Mouse (Mus musculus) neural tube, embryonic 14.5 days (tissue): Measurements from ENCODE around the gene Gstm1. TPM values are rescaled to one million over a fixed set of nuclear protein-coding genes. Genes with fewer than 3 reads are reported as not detected.
A peak's percentile ranks its signal among the peaks of the same experiment; 100 is the strongest.
"Not testable (repeated sequence)": the region's sequence is repeated elsewhere in the genome, so short reads cannot be mapped to it uniquely, and the experiment has no call there.

ENCODE experiments used
- ATAC-seq: fragments of 200-750 bp; cut with Nextera tagmentation; 2 replicates; pipeline ENCODE4 v1.8.0; 2017; ENCODE audit warnings: low read depth, mild to moderate bottlenecking, moderate TSS enrichment, moderate library complexity
- H3K27ac ChIP-seq: fragments of 300-500 bp; sonication (generic); 2 replicates; pipeline ENCODE4 v1.5.1; 2014; ENCODE audit warnings: low read depth, mild to moderate bottlenecking, control low read depth, low read length, moderate library complexity, mixed read lengths
- H3K27me3 ChIP-seq: fragments of 300-500 bp; sonication (generic); 2 replicates; pipeline ENCODE4 v1.6.1; 2014; ENCODE audit warnings: low read length; ENCODE audit not compliant: control insufficient read depth, insufficient read depth
- H3K36me3 ChIP-seq: fragments of 300-500 bp; sonication (generic); 2 replicates; pipeline ENCODE4 v1.6.1; 2014; ENCODE audit warnings: low read length, mixed read lengths; ENCODE audit not compliant: control insufficient read depth, insufficient read depth
- H3K4me1 ChIP-seq: fragments of 300-500 bp; sonication (generic); 2 replicates; pipeline ENCODE4 v1.6.1; 2014; ENCODE audit warnings: low read length; ENCODE audit not compliant: control insufficient read depth, insufficient read depth
- H3K4me2 ChIP-seq: fragments of 300-500 bp; sonication (generic); 2 replicates; pipeline ENCODE4 v1.6.1; 2014; ENCODE audit warnings: mild to moderate bottlenecking, low read depth, low read length, control low read depth
- H3K4me3 ChIP-seq: fragments of 300-500 bp; sonication (generic); 2 replicates; pipeline ENCODE4 v1.5.1; 2014; ENCODE audit warnings: low read depth, low read length, control low read depth, mixed read lengths
- H3K9ac ChIP-seq: fragments of 300-500 bp; sonication (generic); replicated peaks from 2 replicates; pipeline ENCODE4 v1.6.1; 2014; ENCODE audit warnings: low read depth, mild to moderate bottlenecking, control low read depth, low read length, mixed read lengths
- H3K9me3 ChIP-seq: fragments of 300-500 bp; sonication (generic); 2 replicates; pipeline ENCODE4 v1.6.1; 2016; ENCODE audit warnings: low read length; ENCODE audit not compliant: control insufficient read depth
- WGBS: fragments of 180-500 bp; shearing (Covaris S2); extraction: QIAGEN DNeasy Blood & Tissue Kit; methylation state at CpG from one replicate; pipeline ENCODE4 v1.1.7; 2014; 5-methylcytosine and 5-hydroxymethylcytosine counted together
- polyA plus RNA-seq: library from polyadenylated mRNA; unstranded; fragments of >200 nt; fragmentation: Nextera tagmentation; extraction: Ambion mirVana; gene quantifications from 2 replicates; pipeline ENCODE4 v1.2.1, GENCODE M21; 2014

The Gstm1 gene
- polyA plus RNA-seq, 1 experiment from 2014 or later = 186 TPM

GRCm38 (mm10) chr3:108019226-108019625 lies 1.5 kb upstream of the Gstm1 start:
- ATAC-seq, H3K9ac ChIP-seq, H3K4me3 ChIP-seq, H3K4me1 ChIP-seq, H3K9me3 ChIP-seq, H3K36me3 ChIP-seq, H3K27ac ChIP-seq, H3K4me2 ChIP-seq, H3K27me3 ChIP-seq: not testable (repeated sequence)
- 74% methylated on average over 3 of the region's 3 CpGs for WGBS

DNA sequence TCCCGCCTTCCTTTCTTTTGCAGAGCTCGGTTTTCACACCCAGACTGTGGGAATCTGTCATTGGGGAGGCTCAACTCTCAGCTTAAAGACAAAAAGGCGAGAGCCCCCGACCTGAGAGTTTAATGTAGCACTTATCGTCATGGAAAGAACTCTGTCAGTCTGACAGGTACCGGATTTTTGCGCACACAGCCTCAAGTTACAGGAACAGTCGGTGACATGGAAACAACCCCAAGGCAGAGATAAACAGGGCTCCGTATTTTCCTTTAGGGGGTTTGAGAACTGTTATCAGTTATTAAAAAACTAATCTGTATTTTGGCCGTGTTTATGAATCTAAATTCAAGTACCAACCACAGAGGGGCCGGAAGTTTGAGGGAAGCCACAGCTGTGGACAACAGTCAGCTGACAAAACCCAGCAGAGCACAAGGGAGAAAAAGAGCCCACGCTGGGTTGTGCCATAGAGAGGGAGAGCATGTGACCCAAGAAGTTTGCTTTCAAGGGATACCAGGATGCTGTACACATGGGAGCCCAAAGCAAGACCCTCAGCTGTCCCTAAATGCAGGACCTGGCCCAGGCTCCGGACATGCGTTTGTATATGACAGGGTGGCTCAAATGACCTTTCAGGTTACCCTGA lies 532 bp upstream of the Gstm1 start:
- no peaks in the 10 kb centered on the region for H3K9me3 ChIP-seq
- peak overlapping the region; percentile 62 for H3K4me2 ChIP-seq
- peak overlapping the region; percentile 55 for H3K27ac ChIP-seq
- H3K27me3 ChIP-seq = no peaks in the 10 kb centered on the region
- no peaks in the 10 kb centered on the region for H3K36me3 ChIP-seq
- H3K4me1 ChIP-seq = peaks cover 3% of the 10 kb centered on the region; the same call in 1 of the 2 replicates
- WGBS = 31% methylated on average over 14 of the region's 14 CpGs
- ATAC-seq = no peak
- H3K9ac ChIP-seq = peak overlapping the region; percentile 39; the same call in 1 of the 2 replicates
- H3K4me3 ChIP-seq = peak overlapping the region; percentile 34

DNA sequence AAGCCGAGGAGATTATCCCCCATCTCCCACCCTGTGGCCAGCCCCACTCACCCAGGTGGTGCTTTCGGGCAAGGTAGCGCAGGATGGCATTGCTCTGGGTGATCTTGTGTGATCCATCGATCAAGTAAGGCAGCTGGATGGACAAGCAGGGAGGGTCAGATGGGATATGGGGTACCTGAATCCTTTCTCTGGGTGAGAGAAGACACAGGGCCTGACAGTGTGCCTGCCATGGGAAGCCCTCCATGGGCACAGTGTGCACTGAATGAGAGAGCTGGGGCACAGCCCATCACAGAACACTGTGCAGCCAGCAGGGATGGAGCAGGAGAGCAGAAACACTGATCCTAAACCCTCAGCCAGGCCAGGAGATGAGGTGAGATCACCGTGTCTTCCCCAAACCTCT lies 1.3 kb downstream of the Gstm1 start:
- not testable (repeated sequence) for H3K36me3 ChIP-seq, H3K4me3 ChIP-seq, H3K9me3 ChIP-seq, H3K4me1 ChIP-seq, H3K27ac ChIP-seq, H3K27me3 ChIP-seq, ATAC-seq
- H3K4me2 ChIP-seq = peak overlapping the region; percentile 62; the same call in 1 of the 2 replicates
- H3K9ac ChIP-seq = 0 out of 2 replicates have a peak overlapping the region, but pooled peaks have one; percentile 11
- WGBS = 90% methylated on average over 5 of the region's 5 CpGs

- H3K9me3 ChIP-seq = no peaks in the 10 kb centered on the region
- H3K27ac ChIP-seq = no peak overlapping the region
- no peak overlapping the region for H3K9ac ChIP-seq
- WGBS = 96% methylated on average over 2 of the region's 2 CpGs
- no peak overlapping the region for H3K4me2 ChIP-seq
- no peak overlapping the region for H3K4me3 ChIP-seq
- no peaks in the 10 kb centered on the region for H3K27me3 ChIP-seq
- no peaks in the 10 kb centered on the region for H3K36me3 ChIP-seq
- ATAC-seq = no peak
- peaks cover 3% of the 10 kb centered on the region; the same call in 1 of the 2 replicates for H3K4me1 ChIP-seq
Observed at GRCm38 (mm10) chr3:108014974-108015346, 2.8 kb downstream of the Gstm1 start.

DNA sequence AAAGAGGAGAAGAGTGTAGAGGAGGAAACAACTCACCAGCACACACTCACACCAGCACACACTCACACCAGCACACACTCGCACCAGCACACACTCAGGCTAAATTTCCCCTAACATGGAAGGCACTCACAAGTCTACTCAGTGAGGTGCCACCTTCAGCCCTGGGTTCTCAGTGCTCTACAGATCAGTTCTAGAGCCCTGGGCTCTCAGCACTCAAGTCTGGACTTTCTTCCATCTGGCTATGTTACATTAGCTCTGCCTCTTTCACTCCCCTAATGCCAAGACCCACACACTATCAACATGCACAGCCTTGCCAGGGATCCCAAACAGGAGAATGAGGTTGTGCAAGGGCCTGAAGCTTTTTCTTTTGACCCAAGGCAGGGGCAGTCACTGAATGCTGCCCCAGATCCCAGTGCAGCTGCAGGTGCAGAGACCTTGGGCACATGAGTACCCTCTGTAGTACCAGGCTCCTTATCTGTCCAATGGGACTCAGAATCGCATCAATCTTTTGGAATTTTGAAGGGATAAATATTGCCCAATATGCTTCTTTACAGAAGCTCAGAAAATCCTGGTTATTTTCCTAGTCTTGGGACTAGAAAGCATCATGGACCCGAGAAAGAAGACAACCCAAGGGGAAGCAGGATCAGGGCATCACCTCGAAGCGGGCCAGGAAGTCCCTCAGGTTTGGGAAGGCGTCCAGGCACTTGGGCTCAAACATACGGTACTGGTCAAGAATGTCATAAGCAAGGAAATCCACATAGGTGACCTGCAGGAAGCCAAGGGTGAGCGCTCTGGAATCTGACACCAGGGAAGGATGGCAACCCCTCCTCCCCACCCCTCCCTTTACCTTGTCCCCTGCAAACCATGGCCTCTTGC lies 3.4 kb downstream of the Gstm1 start:
- WGBS = 85% methylated on average over 8 of the region's 8 CpGs
- H3K9ac ChIP-seq = no peak overlapping the region
- no peaks in the 10 kb centered on the region for H3K9me3 ChIP-seq
- H3K27me3 ChIP-seq = no peaks in the 10 kb centered on the region
- H3K4me2 ChIP-seq = no peak overlapping the region
- no peak overlapping the region for H3K4me3 ChIP-seq
- no peak overlapping the region for H3K27ac ChIP-seq
- ATAC-seq = no peak
- peaks cover 3% of the 10 kb centered on the region; the same call in 1 of the 2 replicates for H3K4me1 ChIP-seq
- no peaks in the 10 kb centered on the region for H3K36me3 ChIP-seq

GRCm38 (mm10) chr3:108013331-108013871 lies 4.4 kb downstream of the Gstm1 start:
- ATAC-seq = no peak
- Histone ChIP-seq H3K36me3 (no peaks in the 10 kb centered on the region), H3K4me2 (no peak overlapping the region), H3K4me1 (peaks cover 3% of the 10 kb centered on the region; the same call in 1 of the 2 replicates), H3K27me3 (no peaks in the 10 kb centered on the region), H3K27ac (no peak overlapping the region), H3K4me3 (no peak overlapping the region), H3K9ac (no peak overlapping the region), H3K9me3 (no peaks in the 10 kb centered on the region)
- 80% methylated on average over 4 of the region's 4 CpGs for WGBS

DNA sequence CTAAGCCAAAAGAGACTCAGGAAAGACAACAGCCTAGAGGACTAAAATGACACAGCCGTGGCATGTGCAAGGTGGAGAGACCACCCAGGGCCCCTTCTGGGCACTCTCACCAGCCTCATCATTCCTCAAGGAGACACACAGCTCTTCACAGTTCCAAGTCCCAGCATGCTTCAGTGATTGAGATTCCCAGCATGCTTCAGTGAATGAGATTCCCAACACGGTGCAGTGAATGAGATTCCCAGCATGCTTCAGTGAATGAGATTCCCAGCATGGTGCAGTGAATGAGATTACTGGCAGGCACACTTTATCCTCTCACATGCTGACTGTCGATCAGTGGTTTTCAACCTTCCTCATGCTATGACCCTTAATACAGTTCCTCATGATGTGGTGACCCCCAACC lies 6.2 kb downstream of the Gstm1 start:
- no peak overlapping the region for H3K4me2 ChIP-seq
- peak; percentile 41; the same call in 1 of the 2 replicates for ATAC-seq
- H3K4me1 ChIP-seq = no peaks in the 10 kb centered on the region
- no peak overlapping the region for H3K9ac ChIP-seq
- H3K36me3 ChIP-seq = no peaks in the 10 kb centered on the region
- no peaks in the 10 kb centered on the region for H3K9me3 ChIP-seq
- no peak overlapping the region for H3K4me3 ChIP-seq
- WGBS = 39% methylated on average over 3 of the region's 3 CpGs
- no peak overlapping the region for H3K27ac ChIP-seq
- H3K27me3 ChIP-seq = no peaks in the 10 kb centered on the region

DNA sequence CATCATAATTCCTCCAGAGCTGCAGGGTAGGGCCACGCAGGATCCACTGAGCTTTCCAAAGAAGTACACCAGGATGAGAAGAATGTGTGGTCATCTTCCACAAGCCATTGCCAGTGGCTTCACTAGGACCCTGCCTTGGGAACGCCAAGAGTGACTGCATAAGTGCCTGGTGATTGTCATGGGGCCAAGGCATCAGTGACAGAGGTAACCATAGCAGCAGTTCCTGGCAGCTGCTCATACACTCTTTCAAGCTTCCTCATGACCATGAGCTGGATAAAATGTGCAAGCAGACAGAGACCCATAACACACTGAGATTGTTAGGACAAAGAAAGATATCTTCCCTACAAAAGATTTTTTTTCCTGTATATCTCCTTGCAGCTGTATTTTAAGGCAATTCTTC lies 7.5 kb downstream of the Gstm1 start:
- no peak overlapping the region for H3K27ac ChIP-seq
- 59% methylated on average over 2 of the region's 2 CpGs for WGBS
- H3K4me2 ChIP-seq = no peak overlapping the region
- no peak overlapping the region for H3K9ac ChIP-seq
- H3K4me3 ChIP-seq = no peak overlapping the region
- H3K36me3 ChIP-seq = no peaks in the 10 kb centered on the region
- H3K27me3 ChIP-seq = no peaks in the 10 kb centered on the region
- no peak for ATAC-seq
- no peaks in the 10 kb centered on the region for H3K4me1 ChIP-seq
- H3K9me3 ChIP-seq = no peaks in the 10 kb centered on the region

GRCm38 (mm10) chr3:108002021-108002420 lies 15.8 kb downstream of the Gstm1 start:
- Histone ChIP-seq H3K36me3 (no peaks in the 10 kb centered on the region), H3K27me3 (no peaks in the 10 kb centered on the region), H3K4me2 (no peak overlapping the region), H3K9ac (no peak overlapping the region), H3K27ac (no peak overlapping the region), H3K9me3 (no peaks in the 10 kb centered on the region), H3K4me1 (no peaks in the 10 kb centered on the region), H3K4me3 (no peak overlapping the region)
- 81% methylated on average over 8 of the region's 8 CpGs for WGBS
- ATAC-seq = no peak
